Mouse (Mus musculus): ENCODE measurements around the gene Hs3st3a1.

DNA sequence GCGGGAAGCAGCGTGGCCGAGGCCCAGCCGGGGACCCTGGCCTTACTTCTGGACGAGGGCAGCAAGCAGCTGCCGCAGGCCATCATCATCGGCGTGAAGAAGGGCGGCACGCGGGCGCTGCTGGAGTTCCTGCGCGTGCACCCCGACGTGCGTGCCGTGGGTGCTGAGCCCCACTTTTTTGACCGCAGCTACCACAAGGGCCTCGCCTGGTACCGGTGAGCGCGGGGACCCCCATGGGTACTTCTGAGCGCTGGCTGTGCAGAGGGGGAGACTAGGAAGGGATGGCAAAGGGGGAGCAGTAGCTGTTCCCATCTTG is 1.2 kb downstream of the Hs3st3a1 start, which contains the start of gene F930015N05Rik:
- TF ChIP-seq CTCF (IDR thresholded peaks at IDR 0.05; ENCODE audit: low read depth) (no peak), EP300 (IDR thresholded peaks at IDR 0.05; ENCODE audit: low read depth) (no peak)
